Mouse (Mus musculus): Measurements from ENCODE around the gene Epb41l5.

Gene Epb41l5

GRCm38 (mm10) chr1:119501881-119502280, 146.9 kb downstream of the Epb41l5 start:
- DNase-seq (ENCODE audit: low read depth, low spot score): no peak

- no peak for DNase-seq (ENCODE audit: low read depth, low spot score)
These were observed 149.3 kb downstream of the Epb41l5 start for GRCm38 (mm10) chr1:119499456-119499855.

- no peak for DNase-seq (ENCODE audit: low read depth, low spot score)
These were observed 150.1 kb downstream of the Epb41l5 start for GRCm38 (mm10) chr1:119498536-119499231.

GRCm38 (mm10) chr1:119497346-119498004, 151.3 kb downstream of the Epb41l5 start:
- no peak for DNase-seq (ENCODE audit: low read depth, low spot score)

DNA sequence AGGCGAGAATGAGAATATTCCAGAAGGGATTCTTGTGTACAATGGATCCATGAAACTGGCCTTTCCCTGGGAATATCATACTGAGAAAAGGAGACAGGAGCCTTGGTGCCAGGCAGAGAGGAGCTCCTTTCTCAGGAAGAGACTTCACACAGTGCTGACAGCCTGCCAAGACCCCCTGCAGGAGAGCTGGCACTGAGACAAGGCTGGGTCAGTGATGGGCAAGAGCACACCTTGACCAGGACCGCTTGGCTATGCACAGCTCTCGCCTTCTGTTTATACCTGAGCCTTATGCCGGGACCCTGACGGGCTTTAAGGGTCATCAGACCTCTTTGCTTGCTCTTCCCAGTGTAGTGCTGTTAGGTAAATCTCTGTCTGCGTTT, 153.4 kb downstream of the Epb41l5 start:
- DNase-seq (ENCODE audit: low read depth, low spot score): no peak

Data from A20 (cell line).